Mouse (Mus musculus) Muller cell, postnatal 12 days (primary cell): ENCODE data around the gene Gm35315.
A peak's percentile ranks its signal among the peaks of the same experiment; 100 is the strongest.
"Not testable (repeated sequence)": the region's sequence is repeated elsewhere in the genome, so short reads cannot be mapped to it uniquely, and the experiment has no call there.

ENCODE experiments used
- DNase-seq: peaks from one replicate; pipeline ENCODE4 v3.0.0-alpha.2; 2015; ENCODE audit errors: inconsistent ontology term

Gm35315 gene

DNA sequence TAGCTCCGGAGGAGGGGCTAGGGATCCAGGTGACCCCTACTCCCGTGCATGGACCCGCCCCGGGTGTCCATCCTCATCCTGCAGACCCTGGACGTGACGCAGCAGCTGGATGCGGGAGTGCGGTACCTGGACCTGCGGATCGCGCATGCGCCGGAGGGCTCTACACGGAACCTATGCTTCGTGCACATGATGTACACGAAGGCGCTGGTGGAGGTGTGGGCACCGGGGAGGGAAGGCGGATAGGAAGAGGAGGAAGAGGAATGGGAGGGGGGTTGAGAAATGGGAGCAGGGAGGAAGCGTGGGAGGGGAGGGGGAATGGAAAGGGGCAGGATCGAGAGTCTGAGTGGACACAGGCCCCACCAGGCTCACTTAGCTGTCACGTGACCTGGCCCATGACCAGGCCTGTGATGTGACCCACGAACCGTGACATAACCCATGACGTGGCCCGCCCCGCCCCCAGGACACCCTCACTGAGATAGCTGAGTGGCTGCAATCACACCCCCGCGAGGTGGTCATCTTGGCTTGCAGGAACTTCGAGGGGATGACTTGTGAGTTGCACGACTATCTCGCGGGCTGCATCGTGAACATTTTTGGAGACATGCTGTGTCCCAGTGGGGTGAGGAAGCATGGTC, 7.6 kb upstream of the Gm35315 start:
- DNase-seq = peak; percentile 45

DNA sequence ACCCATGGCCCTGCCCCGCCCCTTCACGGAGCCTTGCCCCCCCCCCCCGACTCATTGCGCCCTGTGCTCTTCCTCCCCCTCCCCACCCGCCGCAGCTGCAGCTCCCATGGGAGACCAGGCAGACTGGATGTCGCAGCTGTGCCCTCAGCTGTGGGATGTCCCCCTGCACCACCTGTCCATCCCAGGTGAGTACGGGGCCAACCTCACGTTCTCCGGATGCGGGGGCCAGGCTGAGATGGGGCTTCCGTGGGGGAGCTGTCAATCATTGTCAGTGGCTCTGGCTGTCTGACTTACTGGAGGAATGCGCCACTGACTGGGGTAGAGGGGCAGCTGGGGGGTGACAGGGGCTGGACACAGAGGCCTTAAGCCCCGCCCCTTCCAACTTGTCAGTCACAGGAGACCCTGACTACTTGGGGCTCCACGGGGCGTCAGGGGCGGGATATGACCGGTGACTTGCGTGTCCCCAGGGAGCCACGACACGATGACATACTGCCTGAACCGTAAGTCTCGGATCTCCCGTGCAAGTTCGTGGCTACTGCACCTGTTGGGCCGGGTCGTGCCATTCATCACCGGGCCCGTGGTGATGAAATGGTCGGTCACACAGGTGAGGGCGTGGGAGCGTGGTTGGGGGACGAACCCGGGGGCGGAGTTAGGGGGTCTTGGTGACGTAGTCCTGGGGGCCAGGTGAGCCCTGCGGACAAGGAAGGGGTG, 6.9 kb upstream of the Gm35315 start:
- no peak for DNase-seq

DNA sequence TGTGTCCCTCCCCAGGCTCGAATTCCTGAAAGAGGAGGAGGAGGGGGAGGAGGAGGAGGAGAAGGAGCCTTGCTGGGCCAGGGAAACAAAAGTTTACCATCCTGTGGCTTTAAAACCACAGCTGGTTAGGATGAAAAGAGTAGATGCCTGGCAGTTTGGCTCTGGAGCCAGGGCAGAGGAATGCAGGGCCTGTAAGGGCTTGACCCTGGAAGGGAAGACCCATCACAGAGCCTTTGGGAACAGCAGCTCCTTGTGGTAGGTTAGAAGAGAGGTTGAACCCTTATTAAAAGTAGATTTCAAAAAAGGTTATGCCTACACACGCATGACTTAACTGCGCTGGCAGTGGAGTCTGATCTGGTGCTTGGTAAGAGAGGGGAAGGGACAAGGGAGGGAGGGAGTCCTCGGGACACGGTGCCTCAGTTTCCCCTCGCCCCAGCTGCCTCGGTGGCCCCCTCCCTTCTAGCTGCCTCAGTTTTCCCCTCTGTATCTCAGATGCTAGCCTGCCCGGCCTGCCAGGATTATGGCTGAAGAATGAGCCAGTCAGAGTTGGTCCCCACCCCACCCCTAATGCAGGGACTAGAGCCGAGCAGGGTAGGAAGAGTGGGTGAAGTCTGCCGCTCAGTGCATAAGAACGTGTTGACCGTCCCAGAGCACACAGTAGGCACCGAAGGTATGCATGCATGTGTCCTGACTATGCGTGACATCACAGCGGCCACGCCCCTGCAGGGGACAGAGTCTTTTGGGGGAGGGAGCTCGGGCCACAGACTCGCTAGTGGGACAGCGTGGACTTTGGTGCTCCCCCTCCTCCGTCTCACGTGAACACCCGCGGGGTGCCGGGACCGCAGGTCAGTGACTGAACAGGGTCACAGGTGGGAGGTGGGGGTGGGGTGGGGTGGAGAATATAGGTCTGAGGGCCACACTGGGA, 5.7 kb upstream of the Gm35315 start, which contains the start of gene Plcxd1:
Gene Plcxd1, plus strand, starts transcription at position 314 of the 925 bp plus-strand sequence.
- peak; percentile 43 for DNase-seq

DNA sequence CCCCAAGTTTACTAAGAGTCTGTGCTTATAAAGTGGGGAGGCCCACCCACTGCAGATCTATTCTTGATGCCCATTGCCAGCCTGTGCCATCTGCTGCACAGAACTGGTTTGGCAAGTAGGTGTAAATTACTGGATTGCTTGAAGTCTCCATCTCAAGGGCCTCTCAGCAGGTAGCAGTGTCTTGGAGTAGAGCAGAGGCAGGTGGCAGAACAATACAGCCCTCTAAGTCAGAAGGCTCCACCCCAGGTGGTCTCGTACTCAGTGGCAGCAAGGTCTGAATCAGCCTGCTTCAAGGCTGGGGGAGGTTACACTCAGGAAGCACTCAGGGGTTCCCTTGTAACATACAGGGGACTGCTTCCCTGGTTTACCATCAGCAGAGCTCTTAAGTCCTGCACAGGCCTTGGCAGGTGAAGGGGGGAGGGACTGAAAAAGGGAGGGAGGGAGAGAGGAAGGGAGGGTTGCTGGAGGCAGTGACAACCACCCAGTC, 4.8 kb upstream of the Gm35315 start:
- DNase-seq = no peak

DNA sequence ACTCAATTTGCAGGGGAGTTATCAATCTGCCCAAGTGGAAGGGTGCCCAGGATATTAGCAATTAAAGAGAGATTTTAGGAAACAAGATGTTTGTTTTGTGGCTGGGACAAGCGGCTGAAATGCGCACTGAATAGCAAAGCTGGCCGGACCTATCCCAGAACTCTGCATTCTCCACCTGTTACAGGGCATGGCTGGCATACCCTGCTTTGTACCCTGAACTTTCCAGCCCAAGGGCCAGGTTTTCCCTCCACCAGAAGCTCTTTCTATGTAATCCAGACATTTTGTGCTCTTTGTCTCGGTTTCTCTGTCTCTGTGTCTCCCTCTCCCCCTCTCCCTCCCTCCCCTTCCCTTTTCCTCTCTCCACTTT, 610 bp upstream of the Gm35315 start:
- DNase-seq = no peak

DNA sequence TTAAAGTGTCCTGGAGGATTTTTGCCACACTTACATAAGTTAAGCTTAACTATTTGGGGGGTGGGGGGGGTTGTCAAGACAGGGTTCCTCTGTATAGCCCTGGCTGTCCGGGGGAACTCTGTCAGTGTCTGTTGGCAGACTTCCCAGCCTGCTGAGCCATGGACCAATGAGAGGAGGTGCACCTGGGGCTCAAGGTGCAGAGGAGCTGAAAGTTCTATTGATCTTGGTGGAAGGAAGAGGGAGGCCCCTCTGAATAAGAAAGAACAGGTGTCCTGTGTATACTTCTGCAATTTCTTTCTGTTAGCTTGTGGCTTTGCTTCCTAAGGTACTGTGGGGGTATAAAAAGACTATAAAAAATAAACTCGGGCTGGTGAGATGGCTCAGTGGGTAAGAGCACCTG, 2.7 kb downstream of the Gm35315 start:
- no peak for DNase-seq

DNA sequence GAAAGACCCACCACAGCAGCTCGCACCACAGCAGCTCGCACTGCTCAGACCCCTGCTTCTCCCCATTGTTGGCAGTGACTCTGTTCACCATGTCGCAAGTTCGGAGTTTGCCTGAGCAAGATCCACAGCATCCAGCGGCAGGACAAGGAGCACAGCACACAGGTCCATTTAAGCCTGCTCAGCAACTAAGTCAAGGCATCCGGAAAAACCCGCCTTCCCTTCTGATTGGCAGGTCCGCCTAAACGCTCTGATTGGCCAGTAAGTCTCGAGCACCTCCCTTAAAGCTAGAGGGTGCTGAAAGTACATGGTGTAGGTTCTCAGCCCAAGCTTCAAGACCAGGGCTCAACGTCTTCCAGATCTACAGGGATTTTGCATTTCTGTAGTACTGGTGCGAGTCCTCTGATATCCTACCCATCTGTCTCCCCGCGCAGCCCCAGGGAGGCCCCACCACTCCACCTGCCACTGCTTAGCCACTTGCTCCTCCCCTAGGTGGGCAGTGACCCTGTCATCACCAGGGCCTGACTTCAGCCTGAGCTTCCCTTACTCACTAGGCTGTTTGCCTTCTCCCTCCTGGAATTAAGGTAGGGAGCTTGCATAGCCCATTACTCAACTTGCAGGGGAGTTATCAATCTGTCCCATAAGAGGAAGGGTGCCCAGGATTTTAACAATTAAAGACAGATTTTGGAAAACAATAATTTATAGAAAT, 7.9 kb downstream of the Gm35315 start:
- no peak for DNase-seq

DNA sequence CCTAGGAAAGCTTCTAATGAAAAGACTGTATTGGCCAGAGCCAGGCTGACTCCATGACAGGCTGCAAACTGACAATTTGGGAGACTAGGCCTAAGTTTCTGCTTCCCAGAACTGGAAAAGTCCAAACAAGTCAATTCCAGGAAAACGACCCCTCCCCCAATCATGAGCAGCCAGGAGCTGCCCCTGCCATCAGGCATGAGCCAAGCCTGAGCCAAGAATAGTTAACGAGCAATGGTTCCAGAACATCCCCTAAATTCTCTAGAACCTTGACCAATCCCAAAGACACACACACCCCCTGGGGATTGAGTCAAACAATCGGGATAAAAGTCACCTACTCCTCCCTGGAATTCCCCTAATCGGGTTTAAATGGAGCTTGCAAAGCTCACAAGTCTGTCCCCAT, 11.3 kb downstream of the Gm35315 start:
- no peak for DNase-seq

DNA sequence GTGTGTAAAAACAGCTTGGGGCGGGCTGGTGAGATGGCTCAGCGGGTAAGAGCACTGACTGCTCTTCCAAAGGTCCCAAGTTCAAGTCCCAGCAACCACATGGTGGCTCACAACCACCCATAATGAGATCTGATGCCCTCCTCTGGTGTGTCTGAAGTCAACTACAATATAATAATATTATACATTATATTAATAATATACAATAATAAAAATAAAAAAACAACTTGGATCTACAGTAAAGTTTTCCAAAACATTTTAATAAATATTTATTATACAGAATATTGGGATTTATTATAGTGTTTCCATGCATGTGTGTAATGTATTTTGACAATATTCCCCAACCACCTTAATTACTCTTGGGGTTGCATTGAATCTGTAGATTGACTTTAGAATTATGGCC, 21.8 kb downstream of the Gm35315 start, which contains the start of gene Gm17655:
Gene Gm17655, minus strand, starts transcription at position 101 of the 400 bp plus-strand sequence.
- DNase-seq = not testable (repeated sequence)

DNA sequence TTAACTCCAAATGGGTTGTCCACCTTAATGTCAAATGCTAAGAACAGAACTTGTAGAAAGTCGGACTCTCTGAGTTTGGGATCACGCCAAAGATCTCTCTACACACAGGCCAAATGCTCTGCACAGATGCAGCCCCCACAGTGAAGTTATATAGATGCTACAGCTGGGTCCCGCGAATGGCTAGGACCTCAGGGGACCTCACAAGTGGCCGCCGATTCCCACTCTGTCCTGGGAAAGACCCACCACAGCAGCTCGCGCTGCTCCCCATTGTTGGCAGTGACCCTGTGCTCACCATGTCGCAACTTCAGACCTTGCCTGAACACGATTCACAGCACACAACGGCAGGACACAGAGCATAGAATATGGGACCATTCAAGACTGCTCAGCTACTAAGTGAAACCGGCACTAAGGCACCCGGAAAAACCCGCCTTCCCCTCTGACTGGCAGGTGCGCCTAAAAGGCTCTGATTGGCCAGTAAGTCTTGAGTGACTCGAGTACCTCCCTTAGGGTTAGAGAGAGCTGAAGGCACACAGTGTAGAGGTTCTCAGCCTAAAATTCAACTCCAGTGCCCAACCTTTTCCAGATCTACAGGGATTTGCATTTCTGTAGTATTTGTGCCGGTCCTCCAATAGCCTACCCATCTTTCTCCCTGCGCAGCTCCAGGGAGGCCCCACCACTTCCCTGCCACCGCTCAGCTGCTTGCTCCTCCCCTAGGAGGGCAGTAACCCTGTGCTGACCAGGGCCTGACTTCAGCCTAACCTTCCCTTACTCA, 36.4 kb downstream of the Gm35315 start:
- DNase-seq = peak; percentile 89
